Mouse (Mus musculus) stomach, postnatal 0 days (tissue): Measurements from ENCODE around the gene Fam163a. TPM values are rescaled to one million over a fixed set of nuclear protein-coding genes. Genes with fewer than 3 reads are reported as not detected.

Source experiments
- ATAC-seq: fragments of 200-750 bp; cut with Nextera tagmentation; 2 replicates; pipeline ENCODE4 v1.8.0; 2017; ENCODE audit not compliant: low FRiP score, low TSS enrichment
- DNase-seq: peaks from one replicate; pipeline ENCODE4 v3.0.0-alpha.2; 2016; ENCODE audit warnings: low spot score
- H3K27ac ChIP-seq: fragments of 300-500 bp; sonication (generic); replicated peaks from 2 replicates; pipeline ENCODE4 v1.5.1; 2014; ENCODE audit warnings: mild to moderate bottlenecking, control low read depth
- H3K27me3 ChIP-seq: fragments of 300-500 bp; sonication (generic); 2 replicates; pipeline ENCODE4 v1.6.1; 2014; ENCODE audit warnings: low read length; ENCODE audit not compliant: control insufficient read depth, insufficient read depth
- H3K36me3 ChIP-seq: fragments of 300-500 bp; sonication (generic); 2 replicates; pipeline ENCODE4 v1.6.1; 2014; ENCODE audit warnings: low read length, mixed read lengths; ENCODE audit not compliant: control insufficient read depth, insufficient read depth
- H3K4me1 ChIP-seq: fragments of 300-500 bp; sonication (generic); replicated peaks from 2 replicates; pipeline ENCODE4 v1.6.1; 2014; ENCODE audit warnings: antibody characterized with exemption; ENCODE audit not compliant: control insufficient read depth, insufficient read depth
- H3K4me2 ChIP-seq: fragments of 300-500 bp; sonication (generic); replicated peaks from 2 replicates; pipeline ENCODE4 v1.6.1; 2014; ENCODE audit warnings: low read depth, mild to moderate bottlenecking, control low read depth, moderate library complexity
- H3K4me3 ChIP-seq: fragments of 300-500 bp; sonication (generic); 2 replicates; pipeline ENCODE4 v1.5.1; 2014; ENCODE audit warnings: low read depth, low read length, control low read depth
- H3K9ac ChIP-seq: fragments of 300-500 bp; sonication (generic); 2 replicates; pipeline ENCODE4 v1.6.1; 2014; ENCODE audit warnings: mild to moderate bottlenecking, low read length, control low read depth, mixed read lengths
- H3K9me3 ChIP-seq: fragments of 300-500 bp; sonication (generic); 2 replicates; pipeline ENCODE4 v1.6.1; 2016; ENCODE audit warnings: low read length; ENCODE audit not compliant: control insufficient read depth
- CTCF ChIP-seq: IDR thresholded peaks from 2 replicates; pipeline ENCODE4 v1.5.1; 2016; ENCODE audit warnings: antibody characterized with exemption, low read depth, mild to moderate bottlenecking, moderate library complexity
- EP300 ChIP-seq: optimal IDR thresholded peaks from 2 replicates; pipeline ENCODE3; 2016; ENCODE audit warnings: antibody characterized with exemption
- WGBS: fragments of 180-500 bp; shearing (Covaris S2); extraction: QIAGEN DNeasy Blood & Tissue Kit; methylation state at CpG from one replicate; pipeline ENCODE4 v1.1.7; 2014; 5-methylcytosine and 5-hydroxymethylcytosine counted together
- polyA plus RNA-seq: library from polyadenylated mRNA; unstranded; fragments of >200 nt; fragmentation: Nextera tagmentation; extraction: Ambion mirVana; gene quantifications from 2 replicates; pipeline ENCODE4 v1.2.1, GENCODE M21; 2015

The Fam163a gene
- polyA plus RNA-seq, 1 experiment from 2014 or later: 1.2 TPM

- TF ChIP-seq EP300 (no peak), CTCF (no peak)
- no peaks in the 10 kb centered on the region for H3K36me3 ChIP-seq
- H3K9ac ChIP-seq: no peak overlapping the region
- H3K27me3 ChIP-seq: no peaks in the 10 kb centered on the region
- ATAC-seq (no peak), DNase-seq (no peak)
- 76% methylated on average over 8 of the region's 8 CpGs for WGBS
- H3K4me3 ChIP-seq: no peak overlapping the region
- no peak overlapping the region for H3K27ac ChIP-seq
- no peaks in the 10 kb centered on the region for H3K4me1 ChIP-seq
- H3K9me3 ChIP-seq: no peaks in the 10 kb centered on the region
- H3K4me2 ChIP-seq: no peak overlapping the region
These were observed 115.3 kb downstream of the Fam163a start for GRCm38 (mm10) chr1:156089561-156089960.

DNA sequence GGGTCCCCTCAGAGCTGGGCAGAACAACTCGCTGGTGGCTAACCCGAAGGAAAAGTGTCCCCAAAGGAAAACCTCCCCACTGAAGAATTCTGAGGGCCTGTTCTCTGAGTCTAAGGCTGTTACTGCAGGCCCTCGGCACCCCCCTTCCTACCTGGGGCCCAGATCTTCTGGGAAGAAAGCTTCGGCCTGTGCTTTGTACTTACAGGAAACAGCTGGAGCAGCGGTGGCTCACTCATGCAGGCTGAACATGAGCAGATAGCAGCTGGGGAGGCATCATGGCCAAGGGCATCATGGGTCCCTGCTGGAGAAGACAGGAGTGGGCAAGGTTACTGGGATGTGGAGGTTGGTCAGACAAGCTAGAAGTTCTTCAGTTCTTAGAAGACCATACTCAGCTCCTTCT lies 117.2 kb downstream of the Fam163a start:
- ATAC-seq (no peak), DNase-seq (no peak)
- Histone ChIP-seq H3K4me3 (no peak overlapping the region), H3K9me3 (no peaks in the 10 kb centered on the region), H3K27me3 (no peaks in the 10 kb centered on the region), H3K4me1 (no peaks in the 10 kb centered on the region), H3K27ac (no peak overlapping the region), H3K9ac (no peak overlapping the region), H3K36me3 (no peaks in the 10 kb centered on the region), H3K4me2 (no peak overlapping the region)
- WGBS: 69% methylated on average over 5 of the region's 5 CpGs
- TF ChIP-seq CTCF: no peak
- no peak for TF ChIP-seq EP300

DNA sequence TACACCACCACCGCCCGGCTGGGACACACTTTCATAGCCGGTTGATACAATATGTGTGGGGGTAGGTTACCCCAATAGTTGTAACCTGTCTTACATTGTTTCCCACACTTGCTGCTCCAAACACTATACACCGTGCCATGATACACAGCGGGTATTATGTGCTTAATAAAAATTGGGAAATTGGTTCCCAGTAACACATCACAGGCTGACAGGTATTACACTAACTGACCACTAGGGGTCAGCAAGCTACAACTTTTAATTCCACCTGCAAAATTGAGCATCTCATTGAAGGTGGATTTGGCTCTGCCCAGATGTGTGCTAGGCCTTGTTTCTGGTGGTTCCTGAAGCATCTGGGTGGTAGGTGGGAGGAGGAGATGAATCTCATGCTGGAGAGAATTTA lies 119.1 kb downstream of the Fam163a start:
- 59% methylated on average over 5 of the region's 5 CpGs for WGBS
- Histone ChIP-seq H3K27me3 (no peaks in the 10 kb centered on the region), H3K9ac (no peak overlapping the region), H3K4me2 (no peak overlapping the region), H3K9me3 (no peaks in the 10 kb centered on the region), H3K27ac (no peak overlapping the region), H3K36me3 (no peaks in the 10 kb centered on the region), H3K4me1 (no peaks in the 10 kb centered on the region), H3K4me3 (no peak overlapping the region)
- DNase-seq (no peak), ATAC-seq (peak; percentile 28)
- TF ChIP-seq EP300 (no peak), CTCF (peak; percentile 94)

GRCm38 (mm10) chr1:156084603-156085002 lies 120.2 kb downstream of the Fam163a start:
- TF ChIP-seq EP300 (no peak), CTCF (no peak)
- H3K4me2 ChIP-seq: no peak overlapping the region
- no peaks in the 10 kb centered on the region for H3K9me3 ChIP-seq
- H3K9ac ChIP-seq: no peak overlapping the region
- H3K36me3 ChIP-seq: no peaks in the 10 kb centered on the region
- DNase-seq (no peak), ATAC-seq (no peak)
- no peaks in the 10 kb centered on the region for H3K27me3 ChIP-seq
- no peak overlapping the region for H3K27ac ChIP-seq
- no peak overlapping the region for H3K4me3 ChIP-seq
- WGBS: 49% methylated on average over 3 of the region's 3 CpGs
- no peaks in the 10 kb centered on the region for H3K4me1 ChIP-seq

DNA sequence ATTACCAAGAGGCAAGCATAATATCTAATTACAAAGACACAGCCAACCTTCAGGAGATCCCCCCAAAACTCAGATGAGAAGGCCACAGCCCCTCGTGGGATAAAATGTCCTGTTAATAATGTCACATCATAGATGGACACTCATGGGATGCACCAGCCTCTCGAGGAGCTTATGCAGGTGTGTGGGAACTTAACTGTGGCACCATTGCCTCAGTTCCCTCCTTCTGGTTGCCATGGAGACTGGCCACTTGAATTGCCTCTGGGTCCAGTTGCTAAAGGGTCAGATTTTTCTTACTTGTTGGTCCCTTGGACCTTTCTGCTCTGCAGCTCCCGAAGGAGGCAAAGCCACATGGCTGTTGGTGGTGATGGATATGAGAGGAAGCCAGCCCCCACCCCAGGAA lies 127.2 kb downstream of the Fam163a start:
- 56% methylated on average over 3 of the region's 3 CpGs for WGBS
- Histone ChIP-seq H3K9me3 (no peaks in the 10 kb centered on the region), H3K27me3 (no peaks in the 10 kb centered on the region), H3K4me1 (no peaks in the 10 kb centered on the region), H3K4me2 (no peak overlapping the region), H3K9ac (no peak overlapping the region), H3K36me3 (no peaks in the 10 kb centered on the region), H3K27ac (no peak overlapping the region), H3K4me3 (no peak overlapping the region)
- no peak for ATAC-seq
- no peak for DNase-seq
- TF ChIP-seq CTCF: no peak
- no peak for TF ChIP-seq EP300

- TF ChIP-seq CTCF (no peak), EP300 (no peak)
- DNase-seq (no peak), ATAC-seq (no peak)
- H3K4me3 ChIP-seq: no peak overlapping the region
- no peaks in the 10 kb centered on the region for H3K36me3 ChIP-seq
- H3K9me3 ChIP-seq: no peaks in the 10 kb centered on the region
- WGBS: 62% methylated on average over 4 of the region's 4 CpGs
- no peaks in the 10 kb centered on the region for H3K27me3 ChIP-seq
- H3K4me1 ChIP-seq: no peaks in the 10 kb centered on the region
- no peak overlapping the region for H3K4me2 ChIP-seq
- H3K9ac ChIP-seq: no peak overlapping the region
- no peak overlapping the region for H3K27ac ChIP-seq
These were observed 128.4 kb downstream of the Fam163a start for GRCm38 (mm10) chr1:156076474-156076873.
